Mouse (Mus musculus): ENCODE results near the gene Gpn2.

Gpn2 gene

DNA sequence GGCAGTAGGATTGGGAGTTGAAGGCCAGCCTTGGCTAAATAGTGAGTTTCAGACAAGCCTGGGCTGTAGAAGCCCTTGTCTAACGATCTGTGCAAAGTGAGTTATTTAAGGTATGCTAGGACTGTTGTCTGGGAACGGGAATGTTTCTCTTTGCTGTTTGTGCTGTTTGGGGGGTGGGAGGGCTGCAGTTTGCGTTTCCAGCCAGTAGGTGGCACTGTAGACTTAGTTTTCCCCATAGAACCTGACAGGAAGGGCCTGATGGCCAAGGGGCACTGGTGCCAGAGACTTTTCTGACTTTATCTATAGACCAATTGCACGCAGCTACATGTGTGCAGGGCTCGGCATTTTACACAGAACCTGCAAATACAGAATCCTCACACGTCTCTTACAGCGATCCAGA, 8.4 kb downstream of the Gpn2 start:
- 32% methylated on average over 7 of the region's 7 CpGs for WGBS

DNA sequence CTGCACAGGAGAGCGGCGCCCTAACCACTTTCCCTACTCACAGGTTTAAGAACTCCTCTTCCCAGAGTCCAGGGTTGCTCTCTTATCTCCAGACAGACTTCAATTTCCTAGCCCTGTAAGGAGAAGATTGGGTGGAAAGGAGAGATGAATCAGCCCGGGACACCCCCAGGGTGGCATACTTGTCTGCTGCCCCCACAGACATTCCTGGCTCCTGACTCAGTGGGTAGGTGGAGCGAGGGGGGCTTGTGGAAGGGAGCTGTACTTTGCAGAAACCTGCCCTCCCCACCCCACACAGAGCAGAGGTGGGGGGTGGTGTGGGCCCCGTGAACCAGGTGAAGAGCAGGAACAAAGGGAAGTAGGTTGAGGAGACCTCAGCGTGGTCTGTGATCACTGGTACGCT, 11.4 kb downstream of the Gpn2 start:
- 60% methylated on average over 7 of the region's 7 CpGs for WGBS

DNA sequence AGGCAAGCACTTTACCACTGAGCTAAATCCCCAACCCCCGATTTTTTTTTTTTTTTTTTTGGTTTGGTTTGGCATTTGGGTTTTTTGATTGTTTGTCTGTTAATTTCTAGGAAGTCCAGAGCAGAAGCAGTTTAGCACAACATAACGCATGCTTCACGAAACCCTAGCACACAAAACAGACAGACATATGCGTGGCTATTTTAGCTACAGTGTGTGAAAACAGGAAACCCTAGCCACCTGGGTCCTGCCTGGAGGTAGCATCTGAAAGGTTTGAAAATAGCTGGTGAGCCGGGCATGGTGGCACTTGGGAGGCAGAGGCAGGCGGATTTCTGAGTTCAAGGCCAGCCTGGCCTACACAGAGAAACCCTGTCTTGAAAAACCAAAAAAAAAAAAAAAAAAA, 11.9 kb downstream of the Gpn2 start:
- 61% methylated on average over 6 of the region's 6 CpGs for WGBS

DNA sequence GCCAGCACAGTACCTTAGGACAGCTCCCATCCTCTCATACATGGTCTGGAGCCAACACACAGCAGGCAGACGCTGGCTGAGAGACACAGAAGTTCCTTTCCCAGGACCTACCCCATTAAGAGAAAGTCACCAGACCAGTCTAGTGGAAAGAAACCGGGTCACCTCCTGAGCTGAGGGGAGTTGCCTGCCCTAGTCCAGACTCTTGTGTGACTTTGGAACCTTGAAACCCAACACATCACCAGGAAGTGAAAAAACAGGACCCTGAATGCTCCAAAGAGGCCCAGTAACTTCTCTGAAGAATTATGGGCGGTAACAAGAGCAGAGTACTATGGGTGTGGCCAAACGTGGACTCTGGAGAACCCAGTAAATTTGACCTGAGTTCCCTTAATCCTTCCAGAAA, 14.5 kb downstream of the Gpn2 start:
- WGBS: 67% methylated on average over 4 of the region's 4 CpGs

DNA sequence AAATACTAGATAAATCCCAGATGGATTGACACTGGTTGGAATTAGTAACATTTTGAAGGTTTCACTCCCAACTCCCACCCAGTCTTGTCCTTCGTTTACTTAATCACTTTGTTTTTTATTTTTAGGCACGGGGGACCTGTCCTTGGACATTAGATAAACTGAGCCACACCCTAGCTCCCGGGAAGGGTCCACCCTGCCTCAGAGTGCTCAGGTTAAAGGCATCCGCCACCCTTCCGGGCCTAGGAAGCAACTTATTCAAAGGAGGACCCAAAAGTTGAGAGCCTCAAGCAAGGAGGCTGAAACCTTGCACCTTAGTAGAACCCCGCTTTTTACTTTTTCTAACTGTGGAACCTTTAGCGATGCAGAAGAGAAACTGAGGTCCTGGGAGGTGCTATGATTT, 15.0 kb downstream of the Gpn2 start:
- WGBS: 44% methylated on average over 7 of the region's 7 CpGs

DNA sequence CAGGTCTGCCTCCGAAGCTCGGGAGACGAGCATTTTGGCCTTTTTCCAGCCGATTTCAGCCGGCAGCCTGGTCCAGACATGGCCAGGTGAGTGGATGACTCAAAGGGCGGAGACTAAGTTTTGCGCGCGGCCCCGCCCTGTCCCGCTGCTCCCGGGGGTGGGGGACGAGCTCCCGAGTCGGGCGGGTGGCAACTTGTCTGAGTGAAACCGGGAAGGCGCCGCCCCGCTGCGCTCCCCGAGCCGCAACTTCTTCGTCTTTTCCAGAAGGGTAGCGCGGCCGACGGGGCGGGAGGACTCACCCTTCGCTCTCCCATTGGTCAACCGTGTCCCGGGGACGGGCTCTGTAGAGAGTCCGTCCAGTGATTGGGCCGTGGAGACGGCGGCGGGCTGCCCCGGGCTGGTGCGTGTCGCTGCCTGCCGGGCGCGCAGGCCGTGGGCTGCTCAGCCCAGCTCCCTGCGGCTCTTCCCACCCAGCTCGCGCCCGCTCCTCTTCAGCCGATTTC, 15.5 kb downstream of the Gpn2 start:
- WGBS: under 1% methylated on average over 50 of the region's 50 CpGs

DNA sequence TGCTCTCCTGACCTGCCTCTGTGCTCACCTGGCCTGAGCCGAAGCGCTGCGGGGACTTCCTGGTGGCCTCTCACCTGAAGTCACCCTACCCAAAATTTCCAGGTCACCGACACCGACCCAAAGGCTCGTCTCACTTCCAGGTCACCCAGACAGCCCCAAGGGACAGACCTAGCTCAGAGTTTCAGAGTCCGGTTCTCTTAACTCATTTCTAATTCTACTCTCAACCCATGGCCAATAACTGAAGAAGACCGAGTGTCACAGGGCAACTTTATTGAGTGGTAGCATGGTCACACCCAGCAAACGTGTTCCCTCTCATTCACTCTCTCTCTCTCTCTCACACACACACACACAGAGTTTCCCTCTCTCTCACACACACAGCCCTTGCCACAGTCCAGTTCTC, 16.1 kb downstream of the Gpn2 start:
- WGBS: 15% methylated on average over 9 of the region's 9 CpGs

DNA sequence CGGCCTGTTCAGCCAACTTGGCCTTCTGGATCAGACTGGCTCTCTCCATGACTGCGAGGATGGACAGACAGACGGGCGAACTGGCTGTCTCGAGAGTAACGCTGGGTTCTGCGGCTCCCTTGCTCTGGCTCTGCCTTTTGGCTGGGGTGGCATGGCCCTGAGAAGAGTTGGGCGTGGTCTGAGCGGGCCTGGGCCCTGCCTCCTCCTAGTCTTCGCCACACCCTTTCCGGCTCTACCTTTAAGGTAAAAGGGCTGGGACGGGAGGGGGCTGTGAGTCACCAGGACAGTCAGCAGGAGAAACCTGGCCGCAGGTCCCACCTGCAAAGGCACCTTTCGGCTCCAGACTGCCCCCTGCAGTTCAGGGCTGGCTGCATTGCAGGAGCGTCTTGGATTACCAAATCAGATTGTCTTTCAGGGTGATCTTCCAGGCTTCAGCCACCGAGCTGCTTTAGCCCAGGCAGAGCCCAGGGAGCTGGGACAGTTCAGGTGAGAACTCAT, 17.6 kb downstream of the Gpn2 start, which contains the start of gene Sfn:
Gene Sfn (minus strand): TSS at position 448 of the 498 bp plus-strand sequence.
- 10% methylated on average over 16 of the region's 16 CpGs for WGBS

DNA sequence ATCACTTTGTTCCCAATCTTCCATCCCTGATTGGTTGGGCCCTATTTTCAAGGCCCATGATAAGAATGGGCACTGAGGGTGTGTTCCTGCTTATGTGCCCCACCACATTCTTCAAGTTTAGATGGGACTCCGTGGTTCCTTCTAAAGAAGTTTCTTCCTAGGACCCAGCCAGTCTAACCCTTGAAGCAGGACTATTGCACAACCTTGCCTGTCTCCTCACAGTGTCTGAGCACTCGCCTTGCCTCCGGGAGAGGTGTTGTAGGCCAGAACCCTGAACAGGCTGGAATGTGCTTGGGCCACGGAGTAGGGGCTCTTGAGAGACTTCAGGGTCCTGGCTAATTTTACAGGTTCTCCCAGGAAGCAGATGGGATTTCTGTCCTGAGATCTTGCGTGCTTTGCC, 18.9 kb downstream of the Gpn2 start:
- WGBS: 95% methylated on average over 5 of the region's 5 CpGs

DNA sequence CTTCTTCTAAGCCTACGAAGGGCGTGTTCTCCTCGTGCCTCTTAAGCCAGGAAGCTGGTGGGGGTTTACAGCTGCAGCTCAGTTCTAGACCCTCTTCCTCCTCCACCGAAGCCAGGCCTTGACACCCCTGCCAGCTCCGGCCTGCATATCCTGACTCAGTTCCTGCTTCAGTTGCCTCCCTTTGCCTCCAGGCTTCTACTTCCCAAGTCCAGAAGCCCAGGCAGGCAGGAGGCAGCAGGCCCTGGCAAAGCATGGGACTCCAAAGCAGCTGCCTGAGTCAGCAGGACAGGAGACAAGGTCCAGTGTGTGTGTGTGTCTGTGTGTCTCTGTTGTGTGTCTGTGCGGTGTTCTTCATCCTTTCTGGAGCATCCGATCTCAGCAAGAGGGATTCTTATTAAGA, 20.0 kb downstream of the Gpn2 start:
- WGBS: 84% methylated on average over 7 of the region's 7 CpGs

DNA sequence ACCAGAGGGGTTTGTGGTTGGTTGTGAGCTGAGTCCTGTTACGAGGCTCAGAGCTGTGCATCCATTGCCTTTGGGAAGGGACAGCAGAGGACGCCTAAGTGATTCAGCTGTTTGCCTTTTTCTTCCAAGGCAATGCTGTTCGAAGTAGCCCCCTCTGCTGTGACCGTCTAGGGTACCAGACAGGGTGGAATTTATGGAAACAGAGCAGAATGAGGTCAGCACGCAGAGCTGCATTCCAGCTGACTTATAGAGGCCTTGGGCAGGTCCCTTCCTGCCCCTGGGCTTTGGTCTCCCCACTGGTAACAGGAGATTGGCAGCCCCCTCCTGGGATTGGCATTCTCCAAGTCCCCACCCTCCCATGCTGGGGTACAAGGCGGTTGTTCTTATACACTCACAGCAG, 20.7 kb downstream of the Gpn2 start:
- WGBS: 82% methylated on average over 6 of the region's 6 CpGs

DNA sequence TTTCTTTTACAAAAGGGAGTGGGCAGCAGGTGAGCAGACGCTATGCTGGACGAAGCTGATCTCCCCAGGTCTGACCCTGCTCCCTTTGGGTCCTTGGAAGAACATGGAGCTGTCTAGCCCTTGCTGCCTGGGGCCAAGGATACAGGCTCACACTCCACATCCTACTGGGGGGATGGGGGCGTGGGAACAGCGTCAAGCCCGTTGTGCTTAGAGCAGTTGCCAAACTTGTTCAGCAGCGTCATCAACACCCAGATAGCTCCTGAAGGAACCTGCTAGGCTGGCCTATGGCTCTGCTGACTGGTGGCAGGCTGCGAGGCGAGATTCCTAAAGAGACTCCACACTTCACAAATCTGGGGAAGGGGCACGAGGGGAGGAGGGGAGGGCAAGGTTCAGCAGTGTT, 21.2 kb downstream of the Gpn2 start:
- WGBS: 63% methylated on average over 9 of the region's 9 CpGs

DNA sequence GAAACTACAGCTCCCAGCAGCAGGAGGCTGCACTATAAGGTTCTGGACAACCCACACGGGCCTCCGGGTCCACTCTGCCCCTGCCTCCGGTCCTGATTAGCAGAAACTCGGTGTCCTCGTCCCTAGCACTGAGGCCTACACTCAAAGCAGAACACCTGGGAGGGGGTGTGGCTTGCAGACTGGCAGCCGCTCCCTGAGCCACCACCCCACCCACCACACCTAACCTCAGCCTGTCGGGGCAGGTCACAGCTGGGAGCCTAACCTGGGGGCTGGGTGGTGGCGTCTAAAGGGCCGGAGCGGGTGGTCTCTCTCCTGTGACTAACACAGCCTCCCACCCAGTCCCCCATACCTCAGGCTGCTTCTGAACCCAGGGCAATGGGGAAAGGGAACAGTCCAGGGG, 23.1 kb downstream of the Gpn2 start:
- WGBS: 90% methylated on average over 10 of the region's 10 CpGs

DNA sequence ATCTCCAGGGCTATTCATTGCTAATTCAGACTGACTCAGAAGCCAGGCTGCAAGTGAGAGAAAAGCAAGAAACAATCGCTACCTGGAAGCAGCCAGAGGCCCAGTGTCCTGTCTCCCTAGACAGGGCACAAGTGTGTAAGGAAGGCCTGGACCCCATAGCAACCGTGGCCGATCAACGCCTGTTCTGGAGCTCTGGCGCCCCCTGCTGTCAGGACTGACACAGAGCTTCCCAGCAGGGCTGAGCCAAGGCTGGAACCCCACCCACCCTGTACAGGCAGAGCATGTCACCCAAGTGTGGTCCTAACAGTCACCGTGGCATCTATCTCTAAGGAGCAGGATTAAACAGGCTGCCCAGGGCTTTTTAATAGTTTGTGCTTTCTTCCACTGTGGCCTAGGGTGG, 25.6 kb downstream of the Gpn2 start:
- WGBS: 18% methylated on average over 6 of the region's 6 CpGs

DNA sequence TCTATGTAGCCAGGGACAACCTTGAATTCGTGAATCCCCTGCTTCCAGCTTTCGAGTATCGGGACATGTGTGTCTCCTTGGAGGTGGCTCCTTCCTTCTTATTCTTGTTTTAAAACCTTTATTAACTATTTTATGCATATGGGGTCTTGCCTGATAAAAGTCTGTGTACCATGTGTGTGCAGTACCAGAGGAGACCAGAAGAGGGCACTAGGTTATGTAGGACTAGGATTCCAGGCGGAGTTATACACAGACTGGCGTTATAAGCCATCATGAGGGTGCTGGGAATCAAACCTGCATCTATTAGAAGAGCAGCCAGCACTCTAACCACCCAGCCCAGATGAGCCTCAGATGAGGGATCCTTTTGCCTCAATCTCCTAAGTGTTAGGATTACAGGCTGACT, 27.7 kb downstream of the Gpn2 start:
- WGBS: over 99% methylated on average over 5 of the region's 5 CpGs

DNA sequence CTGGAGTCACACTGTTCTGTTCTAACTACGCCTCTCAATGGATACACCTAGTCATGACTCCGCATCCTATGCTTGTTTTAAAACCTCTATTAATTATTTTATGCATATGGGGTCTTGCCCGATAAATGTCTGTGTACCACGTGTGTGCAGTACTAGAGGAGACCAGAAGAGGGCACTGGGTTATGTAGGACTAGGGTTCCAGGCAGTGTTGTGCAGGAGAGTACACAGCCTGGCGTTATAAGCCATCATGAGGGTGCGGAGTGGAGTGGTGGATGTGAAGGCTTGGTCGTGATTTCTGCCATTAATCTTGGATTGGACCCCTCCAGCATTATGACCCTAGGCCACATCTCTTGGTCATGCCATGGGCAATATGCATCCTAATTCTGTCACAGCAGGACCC, 28.3 kb downstream of the Gpn2 start:
- WGBS: 98% methylated on average over 7 of the region's 7 CpGs

DNA sequence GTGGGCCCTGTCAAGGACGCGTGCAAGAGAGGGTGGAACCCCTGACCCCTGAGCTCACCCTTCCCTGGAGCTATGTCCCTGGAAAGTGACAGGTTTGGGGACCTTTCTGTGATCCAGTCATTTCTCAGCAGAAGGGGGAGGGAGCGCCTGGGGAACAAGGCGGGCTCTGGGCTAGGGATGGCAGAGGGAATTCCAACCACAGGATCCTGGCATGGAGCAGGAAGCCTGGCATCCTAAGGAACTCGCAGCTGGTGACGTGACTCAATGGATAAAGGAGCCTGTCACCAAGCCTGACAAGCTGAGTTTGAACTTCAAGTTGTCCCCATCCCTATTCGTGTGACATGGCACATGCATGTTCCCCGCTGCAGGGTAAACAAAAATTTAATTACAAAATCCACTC, 28.9 kb downstream of the Gpn2 start:
- WGBS: 87% methylated on average over 8 of the region's 8 CpGs

DNA sequence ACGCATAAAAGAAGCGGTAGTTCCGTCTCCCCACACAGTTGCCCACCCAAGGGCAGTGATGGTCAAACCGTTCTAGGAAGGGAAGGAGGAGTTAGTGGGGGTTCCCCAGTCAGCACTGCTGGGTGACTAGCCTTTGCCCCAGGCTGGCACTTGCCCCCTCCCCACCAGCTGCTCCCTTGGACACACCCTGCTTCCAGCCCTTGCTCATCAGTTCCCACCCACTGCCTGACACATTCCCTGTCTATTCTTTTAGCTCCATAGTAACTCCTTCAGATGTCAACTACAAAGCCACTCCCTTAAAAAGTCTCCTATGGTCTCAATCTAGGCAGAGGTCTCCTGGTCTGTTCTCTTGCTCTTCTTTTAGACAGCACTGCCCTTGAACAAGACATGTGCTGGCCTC, 29.7 kb downstream of the Gpn2 start:
- WGBS: 76% methylated on average over 4 of the region's 4 CpGs

DNA sequence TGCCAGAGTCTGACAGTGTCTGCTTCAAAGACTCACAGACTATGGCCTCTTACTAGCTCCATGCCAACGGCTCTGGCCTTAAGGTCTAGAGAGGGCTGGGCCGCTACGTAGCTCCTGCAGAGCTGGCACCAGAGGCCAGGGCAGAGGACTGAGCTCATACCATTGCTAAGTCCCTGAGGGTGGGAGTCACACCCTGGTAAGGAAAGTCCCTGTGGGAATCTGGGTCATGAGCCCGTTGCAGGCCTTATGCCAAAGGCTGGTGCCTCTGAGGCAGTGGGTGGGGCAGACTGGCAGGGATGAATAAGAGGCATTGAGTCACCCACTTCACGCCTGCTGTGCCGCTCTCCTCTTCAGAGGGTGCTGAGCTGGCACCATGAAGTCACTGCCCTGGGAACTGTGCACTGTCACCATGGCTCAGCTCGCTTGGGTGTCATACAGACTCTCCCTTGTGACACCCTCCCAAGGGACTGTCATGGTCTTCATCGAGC, 30.2 kb downstream of the Gpn2 start:
- whole genome bisulfite sequencing: 35% methylated on average over 8 of the region's 8 CpGs

DNA sequence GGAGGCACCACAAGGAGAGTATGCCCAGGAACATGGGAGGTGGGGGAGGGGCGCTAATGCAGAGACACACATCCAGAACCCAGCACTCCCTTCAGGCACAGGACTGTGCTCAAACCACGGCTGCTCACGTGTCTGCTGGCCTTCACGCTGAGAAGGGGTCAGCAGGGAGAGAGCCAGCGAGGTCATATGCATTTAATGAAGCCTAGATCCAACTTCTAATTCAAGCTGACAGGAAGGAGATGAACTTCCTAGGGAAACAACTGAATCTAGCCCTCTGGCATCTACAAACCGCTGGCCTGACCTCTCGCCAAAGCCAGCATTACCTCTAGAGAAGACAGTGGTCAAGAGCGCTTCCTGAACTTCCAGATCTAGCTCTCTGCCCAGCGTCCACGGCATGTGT, 31.3 kb downstream of the Gpn2 start:
- WGBS: 77% methylated on average over 10 of the region's 10 CpGs

DNA sequence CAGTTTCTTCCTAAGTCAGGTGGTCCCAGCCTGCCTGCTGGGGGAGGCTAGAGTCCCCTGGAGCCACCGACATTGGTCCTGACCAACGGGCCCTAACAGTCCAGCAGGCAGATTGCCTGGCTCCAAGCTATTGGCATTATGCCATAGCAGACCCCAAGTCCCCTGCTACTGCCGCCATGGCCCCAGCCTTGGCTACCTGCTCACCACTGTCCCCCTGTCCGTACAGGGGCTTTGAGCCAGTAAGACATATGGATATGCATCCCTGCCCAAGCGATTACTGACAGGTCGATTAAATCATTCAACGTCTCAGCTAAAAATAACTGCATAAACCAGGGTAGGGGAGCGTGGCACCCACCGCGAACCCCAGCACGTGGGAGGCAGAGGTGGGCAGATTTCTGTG, 33.8 kb downstream of the Gpn2 start:
- 84% methylated on average over 11 of the region's 11 CpGs for WGBS

DNA sequence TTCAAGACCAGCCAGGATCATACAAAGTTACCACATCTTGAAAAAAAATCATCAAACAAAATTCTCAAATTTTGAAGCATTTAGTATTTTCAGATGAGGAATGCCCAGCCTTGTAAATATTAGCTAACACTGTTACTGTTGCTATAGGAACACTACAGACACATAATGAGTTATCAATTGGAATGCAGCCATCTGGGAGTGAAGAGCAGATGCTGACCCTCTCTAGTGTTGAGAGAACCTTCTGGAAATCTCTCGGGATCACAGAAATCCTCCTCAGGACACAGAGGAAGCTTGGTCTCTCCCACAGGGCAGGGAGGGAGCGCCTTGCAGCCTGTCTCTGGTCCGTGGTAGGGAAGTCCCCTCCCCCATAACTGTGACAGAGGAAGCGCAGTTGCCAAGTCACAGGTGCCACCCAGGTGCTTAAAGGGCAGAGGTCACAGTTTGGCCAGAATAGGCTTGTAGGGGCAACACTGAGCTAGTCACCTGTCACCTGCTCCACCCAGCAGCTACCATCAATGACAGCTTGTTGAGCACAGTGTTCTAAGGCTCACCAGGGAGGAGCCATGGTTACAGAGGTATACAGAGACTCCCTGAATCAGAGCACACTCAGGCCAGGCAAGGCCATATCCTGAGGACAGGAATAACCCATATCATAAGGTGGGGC, 35.4 kb downstream of the Gpn2 start:
- WGBS: 70% methylated on average over 4 of the region's 4 CpGs

DNA sequence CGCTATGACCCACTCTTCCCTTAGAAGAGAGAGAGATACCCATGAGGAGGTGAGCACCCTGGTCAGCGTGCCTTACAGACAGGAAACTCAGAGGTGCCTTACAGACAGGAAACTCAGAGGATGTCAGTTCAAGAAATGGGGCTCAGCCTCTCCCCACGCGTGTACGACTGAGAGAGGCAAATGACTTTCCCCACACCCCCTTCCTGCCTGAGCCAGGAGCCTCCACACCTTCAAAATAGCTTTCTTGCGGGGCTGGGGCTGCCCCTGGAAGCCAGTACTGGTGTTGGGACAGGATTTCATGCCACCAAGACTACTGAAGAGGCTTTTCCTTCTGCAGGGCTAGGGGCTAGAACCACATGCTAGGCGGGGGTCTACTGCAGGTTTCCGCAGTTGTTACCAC, 36.5 kb downstream of the Gpn2 start:
- 65% methylated on average over 8 of the region's 8 CpGs for WGBS

DNA sequence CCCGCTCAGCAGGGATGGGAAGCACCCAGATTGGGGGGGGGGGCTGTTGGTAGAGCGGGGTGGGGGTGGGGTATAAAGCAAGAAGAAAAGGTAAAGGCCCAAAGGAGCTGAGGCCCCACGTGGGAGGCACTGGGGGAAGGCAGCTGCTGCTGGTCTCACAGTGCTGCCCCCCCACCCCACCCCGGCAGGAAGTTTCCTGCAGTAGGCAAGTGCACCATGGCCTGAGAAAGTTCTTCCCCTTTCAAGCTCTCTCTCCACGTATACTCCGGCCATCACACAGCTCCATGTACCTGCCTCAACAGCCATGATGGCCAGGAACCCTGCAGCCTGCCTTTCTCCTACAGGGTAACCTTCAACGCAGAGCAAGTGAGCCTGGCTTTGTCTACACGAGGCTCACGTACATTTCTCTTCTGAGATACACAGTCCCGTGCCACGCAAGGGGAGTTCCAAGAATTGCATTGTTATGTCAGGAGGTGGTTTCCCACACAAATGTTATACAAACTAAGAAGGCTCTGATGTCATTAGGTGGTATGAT, 38.1 kb downstream of the Gpn2 start:
- 80% methylated on average over 11 of the region's 11 CpGs for WGBS
